ENCODE assay signal across 25 mouse cellular contexts in genomic region chr12:80788188-80788587, GRCm38 (mm10). TPM values are rescaled to one million over a fixed set of nuclear protein-coding genes. Genes with fewer than 3 reads are reported as not detected.
DNase-seq lines count a peak whose midpoint lies in the region; ATAC-seq and TF ChIP-seq lines count a peak whose summit lies in the region.
"Had no signal": no experiment of that assay in that cellular context is flagged by ENCODE, and none has a peak within 500 bp of the region (broad histone marks: within the 10 kb centered on the region; RNA-seq: fewer than 3 reads in every experiment).

No protein-coding gene starts in this region.

- no peak for TF ChIP-seq EP300 in liver, postnatal 0 days (IDR thresholded peaks at IDR 0.05; ENCODE audit: low read depth)
- TF ChIP-seq EP300 in lung, postnatal 0 days (IDR thresholded peaks at IDR 0.05): no peak

- peak; percentile 57 for DNase-seq in cerebellum, adult 9-11 months
- no peak for DNase-seq in cerebellum, adult 8-10 months
- DNase-seq in kidney, postnatal 0 days (ENCODE audit: low spot score): no peak
- DNase-seq in kidney, adult 8-10 months: no peak
- no peak for DNase-seq in liver, postnatal 0 days
- DNase-seq in lung, postnatal 0 days (ENCODE audit: low spot score): no peak
- DNase-seq in T-cell, adult 2 months (ENCODE audit: low spot score): no peak
- DNase-seq: adrenal gland, postnatal 25 days; gastrocnemius, postnatal 25 days; layer of hippocampus, adult 9-11 months; lung, postnatal 36 days; right cerebral cortex, postnatal 4 days; thymus, adult 2 months; thymus, postnatal 36 days had no signal

- H3K4me2 ChIP-seq in kidney, postnatal 0 days (ENCODE audit: low read length): no peak overlapping the region
- peak overlapping the region; percentile 23; the same call in 1 of the 2 replicates for H3K4me2 ChIP-seq in intestine, embryonic 16.5 days (ENCODE audit: low read depth, low read length)
- 0 out of 2 replicates have a peak overlapping the region, but pooled peaks have one; percentile 3 for H3K4me2 ChIP-seq in liver, postnatal 0 days (ENCODE audit: low read depth, low read length)
- H3K4me2 ChIP-seq in lung, postnatal 0 days (replicated peaks; ENCODE audit: low read depth, low read length): no peak overlapping the region
- H3K4me2 ChIP-seq: embryonic facial prominence, embryonic 13.5 days; forebrain, embryonic 15.5 days; hindbrain, embryonic 15.5 days; limb, embryonic 15.5 days; lung, embryonic 15.5 days; midbrain, embryonic 12.5 days had no signal

- no peaks in the 10 kb centered on the region for H3K27me3 ChIP-seq in kidney, postnatal 0 days (ENCODE audit: insufficient read depth, low read length)
- no peaks in the 10 kb centered on the region for H3K27me3 ChIP-seq in intestine, embryonic 16.5 days (replicated peaks; ENCODE audit: control insufficient read depth, insufficient read depth, low read length)
- H3K27me3 ChIP-seq in liver, postnatal 0 days (ENCODE audit: insufficient read depth, low read length): no peaks in the 10 kb centered on the region
- no peaks in the 10 kb centered on the region for H3K27me3 ChIP-seq in lung, postnatal 0 days (replicated peaks; ENCODE audit: insufficient read depth, low read length)
- H3K27me3 ChIP-seq: embryonic facial prominence, embryonic 13.5 days; forebrain, embryonic 15.5 days; hindbrain, embryonic 15.5 days; limb, embryonic 15.5 days; lung, embryonic 15.5 days had no signal

- no peak overlapping the region for H3K4me3 ChIP-seq in kidney, postnatal 0 days (replicated peaks; ENCODE audit: low read depth, low read length)
- H3K4me3 ChIP-seq in intestine, embryonic 16.5 days (ENCODE audit: low read length): no peak overlapping the region
- no peak overlapping the region for H3K4me3 ChIP-seq in liver, postnatal 0 days (ENCODE audit: low read depth, low read length)
- no peak overlapping the region for H3K4me3 ChIP-seq in lung, postnatal 0 days (ENCODE audit: low read depth, low read length)
- H3K4me3 ChIP-seq: embryonic facial prominence, embryonic 13.5 days; forebrain, embryonic 10.5 days; forebrain, embryonic 15.5 days; hindbrain, embryonic 15.5 days; limb, embryonic 10.5 days; limb, embryonic 15.5 days; lung, embryonic 15.5 days; midbrain, embryonic 12.5 days had no signal

- no peak for TF ChIP-seq CTCF in kidney, postnatal 0 days (IDR thresholded peaks at IDR 0.05; ENCODE audit: low read depth)
- TF ChIP-seq CTCF in liver, postnatal 0 days (IDR thresholded peaks at IDR 0.05; ENCODE audit: low read depth): no peak
- no peak for TF ChIP-seq CTCF in lung, postnatal 0 days (IDR thresholded peaks at IDR 0.05)

- no peak overlapping the region for H3K9ac ChIP-seq in kidney, postnatal 0 days (ENCODE audit: low read depth, low read length)
- H3K9ac ChIP-seq in intestine, embryonic 16.5 days (ENCODE audit: low read depth, low read length): no peak overlapping the region
- 0 out of 2 replicates have a peak overlapping the region, but pooled peaks have one; percentile 9 for H3K9ac ChIP-seq in liver, postnatal 0 days (replicated peaks)
- no peak overlapping the region for H3K9ac ChIP-seq in lung, postnatal 0 days (replicated peaks; ENCODE audit: low read depth)
- H3K9ac ChIP-seq: embryonic facial prominence, embryonic 13.5 days; forebrain, embryonic 15.5 days; hindbrain, embryonic 15.5 days; limb, embryonic 15.5 days; lung, embryonic 15.5 days; midbrain, embryonic 12.5 days had no signal

- peak overlapping the region; percentile 33; the same call in 1 of the 2 replicates for H3K27ac ChIP-seq in kidney, postnatal 0 days
- H3K27ac ChIP-seq in intestine, embryonic 16.5 days (ENCODE audit: low read length): peak overlapping the region; percentile 44; the same call in 1 of the 2 replicates
- peak overlapping the region; percentile 70 for H3K27ac ChIP-seq in liver, postnatal 0 days (ENCODE audit: low read depth)
- H3K27ac ChIP-seq in lung, postnatal 0 days (ENCODE audit: low read length): no peak overlapping the region
- H3K27ac ChIP-seq: embryonic facial prominence, embryonic 13.5 days; forebrain, embryonic 10.5 days; forebrain, embryonic 15.5 days; hindbrain, embryonic 15.5 days; limb, embryonic 10.5 days; limb, embryonic 15.5 days; lung, embryonic 15.5 days; midbrain, embryonic 12.5 days had no signal

- H3K36me3 ChIP-seq in kidney, postnatal 0 days (ENCODE audit: insufficient read depth, low read length): no peaks in the 10 kb centered on the region
- H3K36me3 ChIP-seq in intestine, embryonic 16.5 days (ENCODE audit: control insufficient read depth, insufficient read depth, low read length): no peaks in the 10 kb centered on the region
- 0 out of 2 replicates have a peak, but pooled peaks cover 2% of the 10 kb centered on the region for H3K36me3 ChIP-seq in liver, postnatal 0 days (replicated peaks; ENCODE audit: insufficient read depth, low read length)
- H3K36me3 ChIP-seq in lung, postnatal 0 days (ENCODE audit: insufficient read depth, low read length): no peaks in the 10 kb centered on the region
- H3K36me3 ChIP-seq: embryonic facial prominence, embryonic 13.5 days; forebrain, embryonic 15.5 days; hindbrain, embryonic 15.5 days; limb, embryonic 10.5 days; limb, embryonic 15.5 days; lung, embryonic 15.5 days; midbrain, embryonic 12.5 days had no signal

- no peaks in the 10 kb centered on the region for H3K9me3 ChIP-seq in kidney, postnatal 0 days (replicated peaks; ENCODE audit: low read length)
- no peaks in the 10 kb centered on the region for H3K9me3 ChIP-seq in intestine, embryonic 16.5 days (ENCODE audit: control insufficient read depth, low read length)
- no peaks in the 10 kb centered on the region for H3K9me3 ChIP-seq in liver, postnatal 0 days (ENCODE audit: low read length)
- no peaks in the 10 kb centered on the region for H3K9me3 ChIP-seq in lung, postnatal 0 days (ENCODE audit: low read length)
- H3K9me3 ChIP-seq: embryonic facial prominence, embryonic 13.5 days; forebrain, embryonic 10.5 days; forebrain, embryonic 15.5 days; hindbrain, embryonic 15.5 days; limb, embryonic 10.5 days; limb, embryonic 15.5 days; lung, embryonic 15.5 days; midbrain, embryonic 12.5 days had no signal

- ATAC-seq in kidney, postnatal 0 days (replicated peaks; ENCODE audit: low FRiP score, low read depth): no peak
- ATAC-seq in intestine, embryonic 16.5 days: no peak
- no peak for ATAC-seq in liver, postnatal 0 days
- no peak for ATAC-seq in lung, postnatal 0 days
- ATAC-seq: forebrain, embryonic 15.5 days; inflammation-experienced regulatory T-cells, adult 6 months had no signal

- WGBS in kidney, postnatal 0 days: 83% methylated on average over 3 of the region's 3 CpGs
- 85% methylated on average over 3 of the region's 3 CpGs for WGBS in intestine, embryonic 16.5 days
- 82% methylated on average over 3 of the region's 3 CpGs for WGBS in liver, postnatal 0 days (ENCODE audit: insufficient replicate concordance)
- 81% methylated on average over 3 of the region's 3 CpGs for WGBS in lung, postnatal 0 days

- peaks cover 8% of the 10 kb centered on the region; the same call in 1 of the 2 replicates for H3K4me1 ChIP-seq in kidney, postnatal 0 days (replicated peaks; ENCODE audit: insufficient read depth, low read length)
- peaks cover 28% of the 10 kb centered on the region for H3K4me1 ChIP-seq in intestine, embryonic 16.5 days (ENCODE audit: control insufficient read depth, insufficient read depth, low read length)
- H3K4me1 ChIP-seq in liver, postnatal 0 days (ENCODE audit: insufficient read depth): peaks cover 51% of the 10 kb centered on the region
- H3K4me1 ChIP-seq in lung, postnatal 0 days (ENCODE audit: insufficient read depth, low read depth, low read length): peaks cover 11% of the 10 kb centered on the region; the same call in 1 of the 2 replicates

RNA-seq across cellular contexts. Expression of gene Susd6, which starts 2.1 kb away (rescaled TPM):
- 16.1 and 16.5 TPM in 2 replicates for polyA plus RNA-seq in kidney, postnatal 0 days (2015; fragmentation: Nextera tagmentation; extraction: Ambion mirVana)
- 16.4 and 20.0 TPM in 2 replicates for polyA plus RNA-seq in intestine, embryonic 16.5 days (2015; fragmentation: Nextera tagmentation; extraction: Ambion mirVana)
- 8.6 and 10.8 TPM in 2 replicates for polyA plus RNA-seq in liver, postnatal 0 days (2015; fragmentation: Nextera tagmentation; extraction: Ambion mirVana)
- polyA plus RNA-seq in lung, postnatal 0 days (2015; fragmentation: Nextera tagmentation; extraction: Ambion mirVana): 26.5 and 34.9 TPM in 2 replicates

RNA-seq across cellular contexts. Expression of gene Ccdc177, which starts 27.7 kb away (rescaled TPM):
- 0.08 and 0.09 TPM in 2 replicates for polyA plus RNA-seq in kidney, postnatal 0 days (2015; fragmentation: Nextera tagmentation; extraction: Ambion mirVana)
- polyA plus RNA-seq in intestine, embryonic 16.5 days (2015; fragmentation: Nextera tagmentation; extraction: Ambion mirVana): 0.02 and 0.09 TPM in 2 replicates
- not detected in 2 replicates for polyA plus RNA-seq in liver, postnatal 0 days (2015; fragmentation: Nextera tagmentation; extraction: Ambion mirVana)
- 0.02 TPM in 1 of 2 replicates, not detected in the other for polyA plus RNA-seq in lung, postnatal 0 days (2015; fragmentation: Nextera tagmentation; extraction: Ambion mirVana)
- polyA plus RNA-seq: heart, postnatal 0 days; inflammation-experienced regulatory T-cells, adult 6 months; thymus, adult 2 months had no signal

Comparison
In these comparisons a context has a peak if more than half of its experiments do, and no peak if none do; other contexts are left out.
1. H3K4me2 ChIP-seq: peak in intestine, embryonic 16.5 days (single experiment) and liver, postnatal 0 days (single experiment); none in kidney, postnatal 0 days (single experiment) and lung, postnatal 0 days (single experiment).